Mouse (Mus musculus) cerebellum, adult 2 months (tissue): ENCODE results near the gene Eef1g.

ENCODE experiments used
- CTCF ChIP-seq: fragments of 200-500 bp; IDR thresholded peaks from 2 replicates; pipeline ENCODE4 v1.5.1; 2011; ENCODE audit warnings: low read depth, mild to moderate bottlenecking, control low read depth, low read length, moderate library complexity, borderline replicate concordance; ENCODE audit not compliant: insufficient read depth
- POLR2A ChIP-seq: fragments of 200-500 bp; IDR thresholded peaks from 2 replicates; pipeline ENCODE4 v1.6.1; 2011; ENCODE audit warnings: low read length, control low read depth, borderline replicate concordance; ENCODE audit not compliant: insufficient read depth

DNA sequence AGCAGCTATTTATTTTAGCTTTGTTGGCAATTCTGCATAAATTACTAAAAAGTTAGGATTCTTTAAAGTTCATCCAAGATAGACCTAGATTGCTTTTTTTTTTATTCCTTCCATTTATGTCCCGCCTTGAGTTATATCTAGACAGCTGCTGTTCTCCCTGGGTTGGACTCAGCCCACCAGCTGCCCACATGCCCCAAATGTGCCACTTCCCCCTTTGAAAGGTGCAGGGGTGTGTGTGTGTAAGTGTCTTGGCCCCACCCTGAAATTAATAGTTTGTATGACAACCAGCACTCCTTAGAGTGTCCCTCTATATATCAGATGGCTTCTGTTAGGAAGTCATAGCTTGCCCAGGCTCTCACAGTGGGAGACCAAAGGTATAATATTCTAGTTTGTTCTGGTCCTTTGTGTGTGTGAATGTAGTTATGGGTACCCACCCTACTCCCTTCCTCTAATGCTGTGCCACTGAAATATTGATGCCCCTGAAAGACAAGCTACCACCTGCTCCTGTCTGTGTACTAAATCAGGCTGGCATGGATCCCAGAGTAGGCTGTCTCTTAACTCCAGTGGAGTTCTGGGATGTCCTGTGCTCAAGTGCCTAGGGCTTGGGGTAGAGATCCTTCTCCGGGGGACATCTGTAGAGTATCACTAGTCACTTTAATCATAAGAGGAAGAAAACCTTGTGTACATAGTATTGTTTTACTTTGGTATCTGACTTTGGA, 14.8 kb downstream of the Eef1g start:
- no peak for TF ChIP-seq CTCF
- TF ChIP-seq POLR2A = no peak
